In genomic region chr1:166123751-166124150, GRCm38 (mm10) we compare ENCODE assay signal across 25 mouse cellular contexts. TPM values are rescaled to one million over a fixed set of nuclear protein-coding genes. Genes with fewer than 3 reads are reported as not detected.
"Had no signal": no experiment of that assay in that cellular context is flagged by ENCODE, and none has a peak within 500 bp of the region (broad histone marks: within the 10 kb centered on the region; RNA-seq: fewer than 3 reads in every experiment).

No protein-coding gene starts in this region.

- H3K9me3 ChIP-seq: kidney, embryonic 15.5 days; limb, embryonic 12.5 days; limb, embryonic 15.5 days; liver, embryonic 12.5 days; liver, embryonic 15.5 days; lung, embryonic 15.5 days; midbrain, embryonic 13.5 days; stomach, embryonic 15.5 days had no signal

- H3K4me2 ChIP-seq: kidney, embryonic 15.5 days; limb, embryonic 12.5 days; limb, embryonic 15.5 days; liver, embryonic 12.5 days; liver, embryonic 15.5 days; lung, embryonic 15.5 days; midbrain, embryonic 13.5 days; stomach, embryonic 15.5 days had no signal

- H3K36me3 ChIP-seq: kidney, embryonic 15.5 days; limb, embryonic 12.5 days; limb, embryonic 15.5 days; liver, embryonic 12.5 days; liver, embryonic 15.5 days; lung, embryonic 15.5 days; midbrain, embryonic 10.5 days; midbrain, embryonic 13.5 days; stomach, embryonic 15.5 days had no signal

- DNase-seq: kidney, adult 8-10 months; kidney, postnatal 10 days; kidney, postnatal 36 days; layer of hippocampus, postnatal 36 days; lung, adult 18-20 months; lung, postnatal 10 days; lung, postnatal 36 days; right cerebral cortex, postnatal 4 days; thymus, postnatal 36 days had no signal

- H3K4me3 ChIP-seq: kidney, embryonic 15.5 days; left cerebral cortex, adult 2 months; limb, embryonic 12.5 days; limb, embryonic 15.5 days; liver, embryonic 12.5 days; liver, embryonic 15.5 days; lung, embryonic 15.5 days; megakaryocyte, embryonic 14.5 days; midbrain, embryonic 10.5 days; midbrain, embryonic 13.5 days; stomach, embryonic 15.5 days had no signal

- H3K27me3 ChIP-seq: kidney, embryonic 15.5 days; limb, embryonic 12.5 days; limb, embryonic 15.5 days; liver, embryonic 12.5 days; liver, embryonic 15.5 days; lung, embryonic 15.5 days; midbrain, embryonic 13.5 days; stomach, embryonic 15.5 days had no signal

RNA-seq across cellular contexts. Expression of gene Dusp27, which starts 4.0 kb away (rescaled TPM):
- total RNA-seq: layer of hippocampus, postnatal 36 days; monocyte, adult 5-6 weeks had no signal

RNA-seq across cellular contexts. Expression of gene Gpa33, which starts 6.3 kb away (rescaled TPM):
- total RNA-seq: layer of hippocampus, postnatal 10 days; layer of hippocampus, postnatal 36 days; left cerebral cortex, adult 2 months; left cerebral cortex, postnatal 10 days; left cerebral cortex, postnatal 36 days; monocyte, adult 5-6 weeks had no signal
- polyA plus RNA-seq: liver, embryonic 12.5 days; lung, embryonic 15.5 days; midbrain, embryonic 13.5 days; neural tube, embryonic 14.5 days had no signal
